Mouse (Mus musculus): Measurements from ENCODE around the gene 1700016D06Rik.

1700016D06Rik gene

DNA sequence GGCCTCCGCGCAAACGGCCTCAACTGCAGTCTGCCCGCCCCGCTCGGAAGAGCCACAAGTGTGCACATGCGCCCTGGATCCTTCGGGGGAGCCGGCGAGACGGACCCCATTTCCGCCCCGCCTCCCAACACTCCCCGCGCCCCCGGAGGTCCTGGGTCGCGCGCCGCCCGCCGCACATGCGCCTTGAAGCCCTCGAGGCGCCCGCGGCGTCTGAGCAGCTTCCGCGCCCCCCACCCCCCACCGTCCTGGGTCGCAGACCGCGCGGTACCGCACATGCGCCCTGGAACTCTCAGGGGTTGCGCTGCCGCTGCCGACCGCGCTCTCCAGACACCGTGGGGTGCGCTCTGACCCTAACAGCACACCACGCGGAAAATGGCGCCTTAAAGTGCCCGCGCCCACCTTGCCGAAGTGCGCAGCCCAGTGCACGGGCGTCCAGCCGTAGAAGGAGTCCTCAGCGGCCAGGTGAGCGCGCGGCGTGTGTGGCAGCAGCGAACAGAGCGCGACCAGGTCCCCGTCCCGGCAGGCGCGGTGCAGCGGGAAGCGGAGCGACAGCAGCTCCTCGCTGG lies 65.8 kb downstream of the 1700016D06Rik start:
- DNase-seq (ENCODE audit: low spot score): peak; percentile 66

DNA sequence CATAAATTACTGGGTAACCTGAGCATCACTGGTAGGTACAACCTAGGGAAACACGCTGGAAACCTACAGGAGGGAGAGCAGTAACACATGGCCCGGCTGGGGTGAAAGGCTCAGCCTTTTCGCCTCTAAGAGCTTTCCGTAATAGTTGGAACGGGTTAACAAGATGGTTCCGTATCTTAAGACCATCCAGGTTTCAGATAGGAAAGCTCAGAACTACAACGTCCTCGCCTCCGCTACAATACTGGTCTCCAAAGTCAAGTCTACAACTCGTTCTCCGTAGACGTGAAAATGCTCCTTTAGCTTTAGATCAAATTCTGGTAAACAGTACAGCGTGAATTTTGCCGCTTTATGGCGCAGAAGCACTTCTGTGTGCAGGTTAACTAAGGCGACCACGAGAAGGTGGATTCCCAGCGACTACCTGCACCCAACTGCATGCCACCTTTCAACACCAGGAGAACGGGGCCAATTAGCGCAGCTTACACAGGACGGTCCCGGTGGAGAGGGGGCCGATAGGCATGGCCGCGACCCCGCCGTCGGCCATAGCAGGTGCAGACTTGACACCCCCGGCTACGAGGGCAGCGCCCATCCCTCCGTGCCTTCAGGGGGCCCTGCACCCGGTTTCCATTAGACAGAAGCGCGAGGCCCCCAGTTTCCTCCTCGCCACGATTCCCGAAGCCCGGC lies 66.4 kb downstream of the 1700016D06Rik start:
- no peak for DNase-seq (ENCODE audit: low spot score)

DNA sequence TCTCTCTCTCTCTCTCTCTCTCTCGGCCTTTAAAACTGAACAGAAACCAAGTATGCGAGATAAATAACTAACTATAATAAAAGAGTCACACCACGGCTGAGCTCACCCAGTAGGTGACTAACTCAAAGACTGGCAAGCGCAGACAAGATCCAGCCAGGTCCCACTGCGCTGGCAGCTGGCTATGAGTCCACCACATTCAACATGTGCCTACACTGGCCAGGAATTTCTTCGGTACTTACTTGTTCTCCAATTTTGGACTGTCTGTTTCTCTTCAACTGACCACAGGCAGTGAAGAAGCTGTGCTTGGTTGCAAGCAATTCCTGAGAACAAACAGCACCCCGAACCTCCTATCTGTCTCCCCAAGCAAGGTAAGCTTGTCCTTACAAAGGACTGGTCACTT lies 67.4 kb downstream of the 1700016D06Rik start:
- no peak for DNase-seq (ENCODE audit: low spot score)

DNA sequence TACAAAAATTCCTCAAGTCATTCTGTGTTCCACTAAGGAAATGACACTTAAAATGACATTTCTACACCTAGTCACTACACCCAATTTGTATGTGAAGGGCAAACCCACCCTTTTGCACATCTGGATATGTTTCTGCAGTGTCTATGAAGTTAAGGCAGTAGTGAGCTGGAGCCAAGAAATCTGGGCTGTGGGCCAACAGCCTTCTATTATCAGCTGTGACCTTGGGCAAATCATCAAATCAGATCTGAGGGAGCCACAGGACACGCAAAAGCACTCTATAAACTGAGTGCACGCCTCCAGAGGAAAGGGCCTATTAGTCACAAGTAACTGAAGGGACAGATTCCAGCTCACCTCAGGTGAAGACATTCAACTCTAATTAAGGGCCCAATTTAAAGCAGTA lies 68.5 kb downstream of the 1700016D06Rik start:
- no peak for DNase-seq (ENCODE audit: low spot score)

DNA sequence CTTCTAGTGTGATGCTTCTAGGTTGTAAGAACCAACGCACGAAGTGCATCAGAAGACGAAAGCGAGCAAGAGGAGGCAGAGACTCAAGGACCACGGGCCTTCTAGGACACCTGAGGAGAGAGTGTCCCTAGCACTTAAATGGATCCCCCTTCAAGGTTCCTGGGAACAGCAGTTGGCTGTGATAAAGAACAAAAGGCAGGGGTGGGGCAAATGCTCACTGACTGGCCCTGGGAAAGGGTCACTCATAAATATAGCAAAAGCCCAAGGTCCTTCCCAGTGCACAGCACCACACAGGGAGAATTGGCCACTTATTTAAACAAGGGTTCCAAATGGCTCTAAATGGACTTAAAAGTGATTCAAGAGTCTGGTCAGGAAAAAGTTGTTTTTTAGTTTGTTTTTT lies 71.7 kb downstream of the 1700016D06Rik start:
- no peak for DNase-seq (ENCODE audit: low spot score)

DNA sequence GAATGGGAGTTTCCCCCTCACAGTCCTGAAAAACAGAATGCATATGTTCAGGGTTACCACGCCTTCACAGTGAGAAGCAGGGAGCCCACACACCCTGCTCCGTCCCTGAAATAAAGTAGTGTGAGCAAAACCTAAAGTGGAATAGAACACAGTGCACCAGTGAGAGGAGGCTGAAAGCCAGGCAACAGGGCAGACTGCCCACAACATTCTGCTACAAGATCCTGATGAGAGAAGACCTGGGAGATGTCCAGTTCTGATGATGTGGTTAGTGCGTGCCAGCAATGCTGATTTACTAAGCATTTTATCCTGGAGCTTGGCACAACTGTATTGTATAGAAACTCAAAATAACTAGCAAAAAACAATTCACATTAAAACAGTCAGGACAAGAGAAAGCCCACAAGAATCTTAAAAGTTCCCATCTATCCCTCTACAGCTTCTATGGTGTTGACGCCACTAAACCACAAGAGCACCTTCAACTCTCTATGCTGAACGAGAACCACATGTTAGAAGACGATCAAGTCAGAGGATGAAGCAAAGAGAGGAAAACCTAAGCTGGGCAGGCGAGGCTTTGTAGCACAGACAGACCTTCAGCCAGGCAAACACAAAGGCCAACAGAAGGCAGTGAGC lies 72.2 kb downstream of the 1700016D06Rik start:
- no peak for DNase-seq (ENCODE audit: low spot score)

DNA sequence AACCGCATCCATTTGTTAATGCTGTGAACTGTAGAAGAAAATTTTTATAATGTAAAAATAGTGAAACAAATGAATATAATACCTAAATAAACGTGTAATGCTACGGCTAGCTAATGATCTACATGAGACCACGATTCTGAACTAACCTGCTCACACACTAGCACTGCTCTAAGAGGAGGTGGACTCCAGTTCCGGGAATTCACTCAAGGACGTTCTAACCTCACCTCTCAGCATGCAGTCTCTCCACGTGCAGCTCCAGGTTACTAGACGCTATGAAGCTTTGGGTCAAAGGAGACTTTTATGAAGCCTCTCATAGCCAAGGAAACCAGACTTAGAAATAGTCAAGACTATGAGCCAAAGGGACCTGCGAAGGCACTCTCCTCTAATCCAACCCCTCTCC lies 73.1 kb downstream of the 1700016D06Rik start:
- no peak for DNase-seq (ENCODE audit: low spot score)

DNA sequence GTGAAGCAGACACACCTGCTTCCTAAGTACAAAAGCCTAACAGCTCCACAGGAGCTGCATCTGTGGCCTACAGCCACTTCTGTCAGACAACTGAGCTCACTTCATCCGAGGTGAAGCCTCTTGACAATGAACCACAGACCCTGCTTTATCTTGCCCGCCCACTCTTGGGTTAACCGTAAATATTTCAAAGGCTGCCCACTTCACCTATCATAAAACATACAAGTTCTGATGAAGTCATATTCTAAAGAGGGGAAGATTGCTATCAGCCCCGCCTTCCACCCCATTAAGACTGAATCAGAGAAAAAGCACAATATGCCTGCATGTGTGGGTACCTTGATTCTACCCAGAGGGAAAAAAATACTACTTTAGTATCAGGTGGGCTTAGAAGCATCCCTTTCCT lies 75.8 kb downstream of the 1700016D06Rik start:
- DNase-seq (ENCODE audit: low spot score): no peak

DNA sequence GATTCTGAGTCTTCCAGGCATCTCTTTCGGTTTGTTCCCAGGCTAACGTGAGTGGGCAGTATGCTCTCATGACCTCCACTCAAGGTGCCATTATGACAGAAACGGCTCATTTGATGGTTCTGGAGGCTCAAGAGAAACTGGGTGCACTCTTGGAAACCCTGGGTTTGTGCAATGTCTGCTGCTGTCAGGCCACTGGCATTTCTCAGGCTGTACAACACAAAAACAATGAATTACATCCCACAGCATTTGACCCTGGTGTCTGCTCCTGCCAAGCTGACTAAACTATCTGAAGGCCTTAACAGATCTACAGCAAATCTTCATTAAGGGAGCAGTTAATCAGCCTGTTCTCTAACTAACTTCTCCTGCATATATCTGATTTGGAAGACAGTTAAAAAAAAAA lies 81.8 kb downstream of the 1700016D06Rik start:
- no peak for DNase-seq (ENCODE audit: low spot score)

DNA sequence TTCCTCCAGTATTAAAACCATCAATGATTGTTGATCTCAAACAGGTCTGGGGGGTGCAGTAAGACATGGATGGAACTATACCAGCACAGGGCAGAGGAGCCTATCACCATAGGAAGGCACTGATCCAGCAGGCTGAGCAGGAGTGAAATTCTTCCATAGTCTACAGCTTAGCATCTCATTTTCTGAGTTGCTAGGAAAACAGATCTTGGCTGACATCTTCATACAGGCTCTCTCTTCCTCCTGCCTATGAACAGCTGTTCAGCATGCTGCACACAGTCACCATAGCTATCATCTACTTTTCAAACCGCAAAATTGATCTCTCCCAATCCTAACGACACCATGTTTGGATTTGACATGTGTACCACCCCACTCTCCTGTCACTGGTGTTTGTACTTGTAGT lies 82.8 kb downstream of the 1700016D06Rik start:
- no peak for DNase-seq (ENCODE audit: low spot score)

DNA sequence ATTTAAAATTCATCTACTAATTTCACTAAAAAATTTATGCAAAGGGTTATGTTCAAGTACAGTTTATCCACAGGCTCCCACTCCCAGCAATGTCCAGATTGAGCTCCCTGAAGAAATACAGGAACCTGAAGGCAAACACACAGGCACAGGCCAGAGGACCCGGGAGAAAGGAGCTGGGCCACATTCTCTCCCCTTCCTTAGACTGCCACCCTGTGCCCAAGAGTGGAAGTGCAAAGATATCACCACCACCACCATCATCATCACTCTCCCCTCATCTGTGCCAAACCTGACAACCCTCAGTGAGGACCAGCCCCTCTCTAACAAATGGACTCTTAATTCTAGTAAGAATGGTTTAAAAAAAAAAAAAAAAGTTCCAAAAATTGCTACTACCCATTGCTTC lies 84.6 kb downstream of the 1700016D06Rik start:
- DNase-seq (ENCODE audit: low spot score): peak; percentile 14

DNA sequence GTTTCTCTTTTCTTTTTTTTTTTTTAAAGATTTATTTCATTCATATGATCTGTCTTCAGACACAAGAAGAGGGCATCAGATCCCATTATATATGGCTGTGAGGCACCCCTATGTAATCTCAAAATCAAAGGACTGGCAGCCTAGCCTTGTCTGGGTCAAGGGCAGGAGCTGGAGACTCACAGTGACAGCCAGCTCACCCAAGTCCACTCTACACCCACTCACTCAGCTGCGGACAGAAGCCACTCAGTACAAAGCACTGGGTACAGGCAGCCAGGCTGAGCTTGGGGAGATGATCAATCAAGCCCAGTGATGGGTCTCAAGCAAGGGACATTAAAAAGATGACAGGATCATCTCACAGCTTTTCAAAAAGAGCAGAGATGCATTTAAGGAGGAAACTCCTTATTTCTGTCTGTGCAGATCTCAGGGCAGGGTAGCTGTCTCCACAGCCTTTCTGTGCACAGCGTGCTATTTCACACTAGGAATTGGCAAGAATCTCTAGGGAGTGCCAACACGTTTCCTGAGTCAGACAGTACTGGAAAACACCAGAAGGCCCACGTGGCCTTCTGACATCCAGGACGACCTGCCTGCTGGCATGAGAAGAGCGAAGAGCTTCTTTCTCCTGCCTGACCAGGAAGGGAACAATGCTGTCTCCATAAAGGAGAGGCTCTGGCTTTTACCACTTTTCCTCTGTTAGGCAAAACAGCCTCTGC lies 86.6 kb downstream of the 1700016D06Rik start:
- no peak for DNase-seq (ENCODE audit: low spot score)

DNA sequence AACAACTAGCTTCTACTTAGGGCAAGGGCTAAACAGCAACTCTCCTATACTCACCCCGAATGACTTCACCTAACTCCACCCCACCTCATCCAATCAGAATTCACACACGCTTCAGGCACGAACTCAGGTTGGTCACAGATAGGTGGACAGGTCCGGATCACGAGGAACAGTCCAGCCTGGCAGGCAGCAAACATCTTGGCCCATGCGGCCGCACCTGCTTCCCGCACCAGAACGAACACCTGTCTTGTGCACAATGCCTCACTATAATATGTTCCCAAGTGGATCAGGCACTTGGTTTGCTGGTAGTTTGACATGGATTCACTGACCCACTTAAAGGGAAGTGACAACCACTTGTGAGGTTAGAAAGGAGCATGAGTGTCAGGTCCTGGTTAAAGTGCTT lies 92.0 kb downstream of the 1700016D06Rik start:
- DNase-seq (ENCODE audit: low spot score): no peak
